7 mouse cellular contexts compared by ENCODE assay signal in genomic region chr11:114736913-114737624, GRCm38 (mm10). TPM values are rescaled to one million over a fixed set of nuclear protein-coding genes. Genes with fewer than 3 reads are reported as not detected.
DNase-seq lines count a peak whose midpoint lies in the region; ATAC-seq and TF ChIP-seq lines count a peak whose summit lies in the region.

No protein-coding gene starts in this region.

- WGBS in forebrain, embryonic 16.5 days: 9% methylated on average over 11 of the region's 11 CpGs
- WGBS in lung, adult 2 months: 46% methylated on average over 11 of the region's 11 CpGs

- H3K9ac ChIP-seq in forebrain, embryonic 16.5 days (replicated peaks; ENCODE audit: low read depth, low read length): no peak overlapping the region

- H3K27ac ChIP-seq in forebrain, embryonic 16.5 days (ENCODE audit: low read length): no peak overlapping the region

- H3K27me3 ChIP-seq in forebrain, embryonic 16.5 days (replicated peaks; ENCODE audit: control insufficient read depth, insufficient read depth, low read length): no peaks in the 10 kb centered on the region

- TF ChIP-seq CTCF in lung, adult 2 months (IDR thresholded peaks at IDR 0.05; ENCODE audit: insufficient read depth, low read length): peak; percentile 41

- peak; percentile 55; the same call in 1 of the 2 replicates for ATAC-seq in forebrain, embryonic 16.5 days

- no peak overlapping the region for H3K4me3 ChIP-seq in forebrain, embryonic 16.5 days (replicated peaks; ENCODE audit: low read length)
- H3K4me3 ChIP-seq in lung, adult 2 months (replicated peaks; ENCODE audit: extremely low read depth, low read depth, low read length): peak overlapping the region; percentile 55

- no peaks in the 10 kb centered on the region for H3K36me3 ChIP-seq in forebrain, embryonic 16.5 days (ENCODE audit: control insufficient read depth, insufficient read depth)

- no peaks in the 10 kb centered on the region for H3K9me3 ChIP-seq in forebrain, embryonic 16.5 days (ENCODE audit: control insufficient read depth, low read length)

- no peak for TF ChIP-seq POLR2A in lung, adult 2 months (IDR thresholded peaks at IDR 0.05; ENCODE audit: borderline replicate concordance, extremely low read depth, low read depth, low read length)

- H3K4me2 ChIP-seq in forebrain, embryonic 16.5 days (ENCODE audit: low read length): peak overlapping the region; percentile 3; the same call in 1 of the 2 replicates

- H3K4me1 ChIP-seq in forebrain, embryonic 16.5 days (replicated peaks; ENCODE audit: control insufficient read depth, insufficient read depth, low read length): peaks cover 9% of the 10 kb centered on the region
- no peaks in the 10 kb centered on the region for H3K4me1 ChIP-seq in lung, adult 2 months (ENCODE audit: control insufficient read depth, insufficient read depth, low read length)

- peak; percentile 53 for DNase-seq in urinary bladder, postnatal 25 days (ENCODE audit: low spot score)
- DNase-seq in urinary bladder, postnatal 4 days (ENCODE audit: low spot score in 2 of 2): no peak
- DNase-seq in brain, embryonic 18.5 days (ENCODE audit: low read depth, low spot score): peak; percentile 30
- DNase-seq in kidney, adult 11 months: peak; percentile 38
- peak; percentile 37 for DNase-seq in lung, adult 2 months
- DNase-seq in right cerebral cortex, adult 2 months (ENCODE audit: low spot score in 2 of 2): peak; percentile 57 to 67

RNA-seq across cellular contexts. Expression of gene Dnaic2, which starts 9.9 kb away (rescaled TPM):
- 1.5 and 2.0 TPM in 2 replicates for polyA plus RNA-seq in forebrain, embryonic 16.5 days (2015; fragmentation: Nextera tagmentation; extraction: Ambion mirVana)
- polyA plus RNA-seq in lung, adult 2 months (2012; rRNA removed): 10.5 and 13.3 TPM in 2 replicates

RNA-seq across cellular contexts. Expression of gene Kif19a, which starts 28.1 kb away (rescaled TPM):
- 0.26 and 0.66 TPM in 2 replicates for polyA plus RNA-seq in forebrain, embryonic 16.5 days (2015; fragmentation: Nextera tagmentation; extraction: Ambion mirVana)
- 8.9 and 9.2 TPM in 2 replicates for polyA plus RNA-seq in lung, adult 2 months (2012; rRNA removed)

RNA-seq across cellular contexts. Expression of gene Btbd17, which starts 58.7 kb away (rescaled TPM):
- polyA plus RNA-seq in forebrain, embryonic 16.5 days (2015; fragmentation: Nextera tagmentation; extraction: Ambion mirVana): 18.5 and 19.4 TPM in 2 replicates
- 0.54 and 0.59 TPM in 2 replicates for polyA plus RNA-seq in lung, adult 2 months (2012; rRNA removed)

Comparison
In these comparisons a context has a peak if more than half of its experiments do, and no peak if none do; other contexts are left out.
1. DNase-seq: peak in urinary bladder, postnatal 25 days (single experiment), brain, embryonic 18.5 days (single experiment), kidney, adult 11 months (single experiment), lung, adult 2 months (single experiment) and right cerebral cortex, adult 2 months (2 of 2); none in urinary bladder, postnatal 4 days (0 of 2).
2. RNA of gene Btbd17, which starts 58.7 kb away (polyA plus RNA-seq): 18.5 to 19.4 TPM in forebrain, embryonic 16.5 days; 0.54 to 0.59 TPM in lung, adult 2 months; every median in the first group is over 10 times any median in the second.